Mouse (Mus musculus) heart, embryonic 10.5 days (tissue): ENCODE results near the gene Hist1h3i. TPM values are rescaled to one million over a fixed set of nuclear protein-coding genes. Genes with fewer than 3 reads are reported as not detected.
"Not testable (repeated sequence)": the region's sequence is repeated elsewhere in the genome, so short reads cannot be mapped to it uniquely, and the experiment has no call there.

Experiments used
- DNase-seq: peaks from one replicate; pipeline ENCODE4 v3.0.0-alpha.2; 2017; ENCODE audit warnings: low spot score
- H3K27ac ChIP-seq: fragments of 300-500 bp; sonication (generic); 2 replicates; pipeline ENCODE4 v1.5.1; 2016; ENCODE audit warnings: mild to moderate bottlenecking
- H3K27me3 ChIP-seq: fragments of 300-500 bp; sonication (generic); 2 replicates; pipeline ENCODE4 v1.6.1; 2016; ENCODE audit warnings: mild to moderate bottlenecking; ENCODE audit not compliant: poor library complexity, insufficient read depth, severe bottlenecking
- H3K36me3 ChIP-seq: fragments of 300-500 bp; sonication (generic); 2 replicates; pipeline ENCODE4 v1.6.1; 2016; ENCODE audit warnings: mild to moderate bottlenecking, moderate library complexity
- H3K4me1 ChIP-seq: fragments of 300-500 bp; sonication (generic); 2 replicates; pipeline ENCODE4 v1.6.1; 2016; ENCODE audit warnings: mild to moderate bottlenecking
- H3K4me3 ChIP-seq: fragments of 300-500 bp; sonication (generic); 2 replicates; pipeline ENCODE4 v1.5.1; 2016; ENCODE audit warnings: mild to moderate bottlenecking, moderate library complexity
- H3K9me3 ChIP-seq: fragments of 300-500 bp; sonication (generic); 2 replicates; pipeline ENCODE4 v1.6.1; 2016; ENCODE audit warnings: mild to moderate bottlenecking, moderate library complexity
- WGBS: fragments of 180-500 bp; shearing (Covaris S2); methylation state at CpG from one replicate; pipeline ENCODE4 v1.1.7; 2016; 5-methylcytosine and 5-hydroxymethylcytosine counted together
- polyA plus RNA-seq: library from polyadenylated mRNA; unstranded; fragments of >200 nt; fragmentation: Nextera tagmentation; extraction: Ambion mirVana; gene quantifications from 2 replicates; pipeline ENCODE4 v1.2.1, GENCODE M21; 2016

Gene Hist1h3i
- polyA plus RNA-seq, 1 experiment from 2014 or later, result 119 TPM

DNA sequence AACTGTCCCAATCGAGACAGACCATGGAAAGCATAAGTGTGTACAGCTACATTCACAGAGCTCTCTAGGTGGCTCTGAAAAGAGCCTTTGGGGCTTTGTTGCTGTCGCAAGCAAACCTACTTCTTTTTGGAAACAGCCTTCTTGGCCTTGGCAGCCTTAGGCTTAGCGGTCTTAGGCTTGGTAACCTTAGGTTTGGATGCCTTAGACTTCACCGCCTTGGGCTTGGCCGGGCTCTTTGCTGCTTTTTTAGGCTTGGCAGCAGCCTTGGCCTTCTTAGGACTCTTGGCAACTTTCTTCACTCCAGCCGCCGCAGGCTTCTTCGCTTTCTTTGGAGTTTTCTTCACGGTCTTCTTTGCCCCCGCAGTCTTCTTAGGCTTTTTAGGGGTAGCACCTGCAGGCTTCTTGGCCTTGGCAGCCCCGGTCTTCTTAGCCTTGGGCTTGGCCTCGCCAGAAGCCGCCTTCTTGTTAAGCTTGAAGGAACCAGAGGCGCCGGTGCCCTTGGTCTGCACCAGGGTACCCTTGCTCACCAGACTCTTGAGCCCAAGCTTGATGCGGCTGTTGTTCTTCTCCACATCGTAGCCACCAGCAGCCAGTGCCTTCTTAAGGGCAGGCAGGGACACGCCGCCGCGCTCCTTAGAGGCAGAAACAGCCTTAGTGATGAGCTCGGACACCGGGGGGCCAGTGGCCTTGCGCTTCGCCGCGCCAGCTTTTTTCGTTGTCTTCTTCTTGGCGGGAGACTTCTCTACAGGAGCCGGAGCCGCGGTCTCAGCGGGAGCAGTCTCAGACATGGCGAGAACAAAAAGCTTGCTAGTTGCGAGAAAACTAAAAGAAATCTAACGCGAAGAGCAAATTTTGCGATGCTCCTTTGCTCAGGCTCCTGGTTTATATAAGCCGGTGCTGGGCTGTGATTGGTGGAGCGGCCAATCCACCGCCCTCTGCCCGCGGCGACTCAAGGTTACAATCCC lies 3.1 kb downstream of the Hist1h3i start, which contains the start of gene Hist1h1b:
Hist1h1b (minus strand) TSS at position 859 of the 965 bp plus-strand sequence.
- peaks cover 16% of the 10 kb centered on the region for H3K4me1 ChIP-seq

GRCm38 (mm10) chr13:21778814-21779766 lies 4.1 kb downstream of the Hist1h3i start:
- peak overlapping the region; percentile 68 for H3K4me3 ChIP-seq
- peak overlapping the region; percentile 93 for H3K27ac ChIP-seq
- peak; percentile 86 for DNase-seq
- 9% methylated on average over 32 of the region's 33 CpGs for WGBS
- no peaks in the 10 kb centered on the region for H3K27me3 ChIP-seq
- no peaks in the 10 kb centered on the region for H3K9me3 ChIP-seq
- no peaks in the 10 kb centered on the region for H3K36me3 ChIP-seq
- H3K4me1 ChIP-seq, result peaks cover 13% of the 10 kb centered on the region

More for the DNA sequence above, 3.1 kb downstream of the Hist1h3i start, which contains the start of gene Hist1h1b:
- H3K27ac ChIP-seq, result peak within 1 kb of the TSS; percentile 93
- DNase-seq, result peak; percentile 90
- H3K27me3 ChIP-seq, result no peaks in the 10 kb centered on the region
- WGBS, result under 1% methylated on average over 44 of the region's 44 CpGs
- no peaks in the 10 kb centered on the region for H3K36me3 ChIP-seq
- no peaks in the 10 kb centered on the region for H3K9me3 ChIP-seq
- H3K4me3 ChIP-seq, result peak within 1 kb of the TSS; percentile 68

DNA sequence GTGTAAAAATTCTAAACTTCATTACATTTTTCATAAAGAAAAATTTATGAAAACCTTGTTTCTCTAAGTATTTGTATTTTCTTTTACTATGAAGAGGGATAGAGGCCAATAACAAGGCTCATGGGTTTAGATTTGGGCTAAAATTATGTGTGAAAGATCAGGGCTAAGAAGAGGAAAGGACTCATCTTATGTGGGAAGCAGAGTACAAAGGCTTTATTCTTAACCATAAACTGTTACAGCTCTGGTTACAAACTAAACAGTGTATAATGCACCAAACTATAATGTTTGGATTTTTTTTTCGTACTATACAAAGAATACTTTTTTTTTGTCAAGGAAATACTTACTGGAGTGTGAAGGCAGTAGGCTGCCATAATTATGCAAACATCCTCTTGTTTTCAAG lies 27.5 kb downstream of the Hist1h3i start:
- Histone ChIP-seq H3K4me3 (peak overlapping the region; percentile 60), H3K27ac (no peak overlapping the region)
- 86% methylated on average over 1 of the region's 1 CpGs for WGBS

DNA sequence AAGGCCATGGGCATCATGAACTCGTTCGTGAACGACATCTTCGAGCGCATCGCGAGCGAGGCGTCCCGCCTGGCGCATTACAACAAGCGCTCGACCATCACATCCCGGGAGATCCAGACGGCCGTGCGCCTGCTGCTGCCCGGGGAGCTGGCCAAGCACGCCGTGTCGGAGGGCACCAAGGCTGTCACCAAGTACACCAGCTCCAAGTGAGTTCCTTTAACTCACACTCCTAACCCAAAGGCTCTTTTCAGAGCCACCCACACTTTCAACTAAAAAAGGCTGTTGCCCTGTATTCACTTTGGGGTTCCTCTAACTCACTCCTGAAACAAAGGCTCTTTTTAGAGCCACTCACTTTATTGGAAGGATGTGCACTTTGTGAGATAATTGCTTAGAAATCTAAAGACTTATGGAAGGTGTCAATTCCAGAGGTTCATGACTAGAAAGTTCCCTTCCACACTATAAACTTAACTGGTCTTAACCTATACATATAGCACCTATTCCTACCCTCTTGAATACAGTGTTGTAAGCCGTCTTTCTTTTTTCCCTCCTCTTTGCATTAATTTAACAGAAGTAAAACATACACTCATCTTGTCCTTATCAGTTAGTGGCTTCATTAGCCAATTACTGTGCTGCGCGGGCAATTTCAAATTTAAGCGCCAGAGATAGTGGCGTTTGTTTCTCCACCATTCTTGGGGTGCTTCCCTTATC lies 28.7 kb downstream of the Hist1h3i start:
- Histone ChIP-seq H3K4me3 (peak overlapping the region; percentile 60), H3K4me1 (peaks cover 17% of the 10 kb centered on the region; the same call in 1 of the 2 replicates), H3K27ac (peak overlapping the region; percentile 83)
- not testable (repeated sequence) for H3K9me3 ChIP-seq, H3K36me3 ChIP-seq, H3K27me3 ChIP-seq
- DNase-seq, result peak; percentile 86
- WGBS, result under 1% methylated on average over 23 of the region's 26 CpGs

More for the DNA sequence above, 27.5 kb downstream of the Hist1h3i start:
- DNase-seq, result no peak
- Histone ChIP-seq H3K27me3 (no peaks in the 10 kb centered on the region), H3K36me3 (no peaks in the 10 kb centered on the region), H3K4me1 (peaks cover 17% of the 10 kb centered on the region; the same call in 1 of the 2 replicates), H3K9me3 (no peaks in the 10 kb centered on the region)

DNA sequence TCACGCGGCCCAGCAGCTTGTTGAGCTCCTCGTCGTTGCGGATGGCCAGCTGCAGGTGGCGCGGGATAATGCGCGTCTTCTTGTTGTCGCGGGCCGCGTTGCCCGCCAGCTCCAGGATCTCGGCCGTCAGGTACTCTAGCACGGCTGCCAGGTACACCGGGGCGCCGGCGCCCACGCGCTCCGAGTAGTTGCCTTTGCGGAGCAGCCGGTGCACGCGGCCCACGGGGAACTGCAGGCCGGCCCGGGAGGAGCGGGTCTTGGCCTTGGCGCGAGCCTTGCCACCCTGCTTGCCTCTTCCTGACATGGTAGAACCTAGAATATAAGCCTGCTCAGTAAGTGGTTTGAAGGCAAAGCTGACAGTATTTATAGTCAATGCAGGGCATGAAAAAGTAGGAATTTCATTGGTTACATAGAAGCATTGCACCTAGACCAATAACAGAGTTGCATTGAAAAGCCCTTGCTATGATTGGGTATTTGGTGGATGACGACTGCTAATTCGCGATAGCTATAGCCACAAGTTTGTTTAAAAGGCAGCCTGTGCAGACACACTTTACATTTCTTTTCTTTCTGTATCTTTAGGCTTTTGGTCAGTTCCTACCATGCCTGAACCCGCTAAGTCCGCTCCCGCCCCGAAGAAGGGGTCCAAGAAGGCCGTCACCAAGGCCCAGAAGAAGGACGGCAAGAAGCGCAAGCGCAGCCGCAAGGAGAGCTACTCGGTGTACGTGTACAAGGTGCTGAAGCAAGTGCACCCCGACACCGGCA lies 29.5 kb downstream of the Hist1h3i start, which contains the start of the genes Hist1h2ak and Hist1h2bn:
Hist1h2ak (minus strand) TSS at position 304 of the 762 bp plus-strand sequence.
Hist1h2bn (plus strand) TSS at position 600 of the 762 bp plus-strand sequence.
- not testable (repeated sequence) for H3K9me3 ChIP-seq, H3K27me3 ChIP-seq, H3K36me3 ChIP-seq
- peak within 1 kb of the TSS; percentile 60 for H3K4me3 ChIP-seq
- H3K27ac ChIP-seq, result peak within 1 kb of the TSS; percentile 89
- DNase-seq, result peak; percentile 93
- H3K4me1 ChIP-seq, result peaks cover 17% of the 10 kb centered on the region; the same call in 1 of the 2 replicates
- 0% methylated on average over 48 of the region's 50 CpGs for WGBS

GRCm38 (mm10) chr13:21753051-21753523 lies 30.1 kb downstream of the Hist1h3i start:
- peak overlapping the region; percentile 55 for H3K4me3 ChIP-seq
- H3K36me3 ChIP-seq, result no peaks in the 10 kb centered on the region
- no peak for DNase-seq
- no peaks in the 10 kb centered on the region for H3K27me3 ChIP-seq
- H3K4me1 ChIP-seq, result peaks cover 17% of the 10 kb centered on the region; the same call in 1 of the 2 replicates
- 4% methylated on average over 10 of the region's 10 CpGs for WGBS
- H3K27ac ChIP-seq, result peak overlapping the region; percentile 89
- no peaks in the 10 kb centered on the region for H3K9me3 ChIP-seq

- Histone ChIP-seq H3K27ac (peak overlapping the region; percentile 89), H3K27me3 (no peaks in the 10 kb centered on the region), H3K4me1 (peaks cover 17% of the 10 kb centered on the region; the same call in 1 of the 2 replicates), H3K36me3 (0 out of 2 replicates have a peak, but pooled peaks cover 1% of the 10 kb centered on the region), H3K4me3 (peak overlapping the region; percentile 55), H3K9me3 (no peaks in the 10 kb centered on the region)
- no peak for DNase-seq
- WGBS, result 42% methylated on average over 3 of the region's 3 CpGs
These were observed 30.8 kb downstream of the Hist1h3i start for GRCm38 (mm10) chr13:21752356-21752755.

DNA sequence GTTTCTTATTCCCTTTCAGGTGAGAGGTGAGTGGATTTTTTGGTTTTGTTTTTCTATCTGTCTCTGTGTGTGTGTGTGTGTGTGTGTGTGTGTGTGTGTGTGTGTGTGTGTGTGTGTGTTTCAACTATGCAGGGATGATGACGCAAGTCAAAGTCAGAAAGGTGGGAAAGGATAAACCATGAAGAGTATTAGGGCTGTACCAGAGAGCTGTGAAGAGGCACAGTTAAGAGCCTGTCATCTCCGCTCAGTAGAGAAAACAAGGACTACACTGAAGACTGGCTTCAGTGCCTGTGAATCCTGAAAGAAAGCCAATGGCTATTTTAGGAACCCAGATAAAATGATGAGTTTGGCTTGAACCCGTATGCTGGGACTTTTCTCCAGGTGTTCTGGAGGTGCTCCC lies 31.3 kb downstream of the Hist1h3i start:
- Histone ChIP-seq H3K36me3 (0 out of 2 replicates have a peak, but pooled peaks cover 2% of the 10 kb centered on the region), H3K27ac (peak overlapping the region; percentile 89), H3K4me3 (peak overlapping the region; percentile 55; the same call in 1 of the 2 replicates), H3K4me1 (peaks cover 17% of the 10 kb centered on the region; the same call in 1 of the 2 replicates), H3K9me3 (no peaks in the 10 kb centered on the region), H3K27me3 (no peaks in the 10 kb centered on the region)
- no peak for DNase-seq
- 44% methylated on average over 3 of the region's 3 CpGs for WGBS

DNA sequence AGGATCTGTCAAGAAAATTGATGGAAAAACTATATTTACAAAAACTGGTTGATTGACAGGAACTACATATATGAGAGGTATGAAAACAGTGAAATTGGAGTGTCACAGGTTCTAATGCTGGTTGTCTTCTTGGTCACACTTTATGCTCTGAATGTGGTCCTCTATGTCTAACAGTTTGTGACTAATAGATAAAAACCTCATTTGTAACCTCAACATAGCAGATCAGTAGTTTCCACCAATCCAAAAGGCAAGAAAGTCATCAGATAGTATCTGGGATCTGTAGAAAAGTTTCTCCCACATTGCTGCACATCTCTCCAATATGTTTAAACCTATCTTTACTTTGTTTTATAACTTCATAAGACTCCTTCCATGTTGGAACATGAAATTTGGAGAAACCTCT lies 31.8 kb downstream of the Hist1h3i start:
- DNase-seq, result no peak
- Histone ChIP-seq H3K4me3 (no peak overlapping the region), H3K9me3 (no peaks in the 10 kb centered on the region), H3K27ac (peak overlapping the region; percentile 89), H3K27me3 (no peaks in the 10 kb centered on the region), H3K4me1 (peaks cover 17% of the 10 kb centered on the region; the same call in 1 of the 2 replicates), H3K36me3 (0 out of 2 replicates have a peak, but pooled peaks cover 2% of the 10 kb centered on the region)

GRCm38 (mm10) chr13:21750159-21751017 lies 32.8 kb downstream of the Hist1h3i start, which contains the start of gene Hist1h4k:
Gene Hist1h4k, minus strand, starts transcription at chr13:21750505.
- WGBS, result under 1% methylated on average over 53 of the region's 56 CpGs
- Histone ChIP-seq H3K4me1 (peaks cover 17% of the 10 kb centered on the region; the same call in 1 of the 2 replicates), H3K27ac (peak within 1 kb of the TSS; percentile 89), H3K4me3 (peak within 1 kb of the TSS; percentile 62)
- not testable (repeated sequence) for H3K36me3 ChIP-seq, H3K27me3 ChIP-seq, H3K9me3 ChIP-seq
- DNase-seq, result peak; percentile 96
